Mouse (Mus musculus) liver, embryonic 11.5 days (tissue): ENCODE data around the gene Rtn2. TPM values are rescaled to one million over a fixed set of nuclear protein-coding genes. Genes with fewer than 3 reads are reported as not detected.

ENCODE experiments used
- ATAC-seq: fragments of 200-750 bp; cut with Nextera tagmentation; replicated peaks from 2 replicates; pipeline ENCODE4 v1.8.0; 2017; ENCODE audit warnings: moderate number of reproducible peaks, mild to moderate bottlenecking, moderate TSS enrichment, moderate library complexity; ENCODE audit not compliant: low FRiP score
- DNase-seq: peaks from one replicate; pipeline ENCODE4 v3.0.0-alpha.2; 2017; ENCODE audit warnings: low spot score
- H3K27ac ChIP-seq: fragments of 300-500 bp; sonication (generic); 2 replicates; pipeline ENCODE4 v1.5.1; 2014; ENCODE audit warnings: mild to moderate bottlenecking, low read depth, low read length, control low read depth
- H3K27me3 ChIP-seq: fragments of 300-500 bp; sonication (generic); replicated peaks from 2 replicates; pipeline ENCODE4 v1.6.1; 2014; ENCODE audit warnings: low read length, mixed read lengths; ENCODE audit not compliant: control insufficient read depth, insufficient read depth
- H3K36me3 ChIP-seq: fragments of 300-500 bp; sonication (generic); 2 replicates; pipeline ENCODE4 v1.6.1; 2014; ENCODE audit warnings: mild to moderate bottlenecking, low read length, moderate library complexity, mixed read lengths; ENCODE audit not compliant: control insufficient read depth, insufficient read depth
- H3K4me1 ChIP-seq: fragments of 300-500 bp; sonication (generic); replicated peaks from 2 replicates; pipeline ENCODE4 v1.6.1; 2014; ENCODE audit warnings: low read length, mixed read lengths; ENCODE audit not compliant: control insufficient read depth, insufficient read depth
- H3K4me2 ChIP-seq: fragments of 300-500 bp; sonication (generic); 2 replicates; pipeline ENCODE4 v1.6.1; 2014; ENCODE audit warnings: mild to moderate bottlenecking, control low read depth, moderate library complexity
- H3K4me3 ChIP-seq: fragments of 300-500 bp; sonication (generic); 2 replicates; pipeline ENCODE4 v1.5.1; 2014; ENCODE audit warnings: low read depth, low read length, control low read depth
- H3K9ac ChIP-seq: fragments of 300-500 bp; sonication (generic); 2 replicates; pipeline ENCODE4 v1.6.1; 2014; ENCODE audit warnings: low read depth, low read length, control low read depth
- H3K9me3 ChIP-seq: fragments of 300-500 bp; sonication (generic); 2 replicates; pipeline ENCODE4 v1.6.1; 2016; ENCODE audit warnings: low read length, inconsistent platforms, mixed read lengths; ENCODE audit not compliant: control insufficient read depth
- WGBS: fragments of 180-500 bp; shearing (Covaris S2); extraction: QIAGEN DNeasy Blood & Tissue Kit; methylation state at CpG from one replicate; pipeline ENCODE4 v1.1.7; 2014; 5-methylcytosine and 5-hydroxymethylcytosine counted together
- polyA plus RNA-seq: library from polyadenylated mRNA; unstranded; fragments of >200 nt; fragmentation: Nextera tagmentation; extraction: Ambion mirVana; gene quantifications from 2 replicates; pipeline ENCODE4 v1.2.1, GENCODE M21; 2014

Gene Rtn2
- polyA plus RNA-seq, 1 experiment from 2014 or later = 11.1 TPM

- no peaks in the 10 kb centered on the region for H3K9me3 ChIP-seq
- 0% methylated on average over 22 of the region's 22 CpGs for WGBS
- ATAC-seq (peak; percentile 63), DNase-seq (peak; percentile 71)
- H3K36me3 ChIP-seq = no peaks in the 10 kb centered on the region
- H3K4me2 ChIP-seq = peak overlapping the region; percentile 78
- H3K9ac ChIP-seq = peak overlapping the region; percentile 26
- peak overlapping the region; percentile 43 for H3K4me3 ChIP-seq
- H3K27me3 ChIP-seq = peaks cover 18% of the 10 kb centered on the region
- H3K4me1 ChIP-seq = peaks cover 23% of the 10 kb centered on the region
- H3K27ac ChIP-seq = peak overlapping the region; percentile 50; the same call in 1 of the 2 replicates
These were observed 44.7 kb downstream of the Rtn2 start for GRCm38 (mm10) chr7:19327128-19327527.

- ATAC-seq (no peak), DNase-seq (no peak)
- Histone ChIP-seq H3K36me3 (no peaks in the 10 kb centered on the region), H3K4me3 (0 out of 2 replicates have a peak overlapping the region, but pooled peaks have one; percentile 17), H3K9ac (no peak overlapping the region), H3K4me1 (peaks cover 29% of the 10 kb centered on the region), H3K4me2 (peak overlapping the region; percentile 78), H3K27me3 (peaks cover 12% of the 10 kb centered on the region), H3K27ac (no peak overlapping the region), H3K9me3 (no peaks in the 10 kb centered on the region)
- 69% methylated on average over 5 of the region's 5 CpGs for WGBS
These were observed 45.4 kb downstream of the Rtn2 start for GRCm38 (mm10) chr7:19327782-19328181.

- H3K36me3 ChIP-seq = no peaks in the 10 kb centered on the region
- no peak overlapping the region for H3K4me3 ChIP-seq
- no peaks in the 10 kb centered on the region for H3K9me3 ChIP-seq
- H3K9ac ChIP-seq = no peak overlapping the region
- no peak overlapping the region for H3K27ac ChIP-seq
- H3K4me2 ChIP-seq = no peak overlapping the region
- DNase-seq (no peak), ATAC-seq (no peak)
- peaks cover 30% of the 10 kb centered on the region for H3K4me1 ChIP-seq
- H3K27me3 ChIP-seq = peaks cover 6% of the 10 kb centered on the region
These were observed 46.0 kb downstream of the Rtn2 start for GRCm38 (mm10) chr7:19328425-19328824.

- H3K4me2 ChIP-seq = no peak overlapping the region
These were observed 49.5 kb downstream of the Rtn2 start for GRCm38 (mm10) chr7:19331910-19332309.

GRCm38 (mm10) chr7:19332709-19333352 is 50.4 kb downstream of the Rtn2 start:
- Histone ChIP-seq H3K27ac (peak overlapping the region; percentile 58; the same call in 1 of the 2 replicates), H3K9me3 (no peaks in the 10 kb centered on the region), H3K4me3 (peak overlapping the region; percentile 67), H3K4me2 (peak overlapping the region; percentile 91), H3K4me1 (peaks cover 11% of the 10 kb centered on the region), H3K9ac (peak overlapping the region; percentile 68), H3K36me3 (no peaks in the 10 kb centered on the region), H3K27me3 (no peaks in the 10 kb centered on the region; the same call in 1 of the 2 replicates)
- ATAC-seq (peak; percentile 75), DNase-seq (peak; percentile 73)
- WGBS = under 1% methylated on average over 50 of the region's 52 CpGs

More at GRCm38 (mm10) chr7:19331910-19332309, 49.5 kb downstream of the Rtn2 start:
- Histone ChIP-seq H3K9me3 (no peaks in the 10 kb centered on the region), H3K27ac (no peak overlapping the region), H3K4me1 (peaks cover 20% of the 10 kb centered on the region), H3K9ac (no peak overlapping the region), H3K4me3 (no peak overlapping the region), H3K27me3 (peaks cover 1% of the 10 kb centered on the region; the same call in 1 of the 2 replicates), H3K36me3 (no peaks in the 10 kb centered on the region)
- DNase-seq (no peak), ATAC-seq (no peak)
- WGBS = 60% methylated on average over 2 of the region's 2 CpGs

- ATAC-seq (no peak), DNase-seq (no peak)
- Histone ChIP-seq H3K9ac (no peak overlapping the region), H3K4me3 (no peak overlapping the region), H3K36me3 (no peaks in the 10 kb centered on the region), H3K27me3 (0 out of 2 replicates have a peak, but pooled peaks cover 3% of the 10 kb centered on the region), H3K4me1 (peaks cover 10% of the 10 kb centered on the region), H3K27ac (no peak overlapping the region), H3K4me2 (no peak overlapping the region), H3K9me3 (no peaks in the 10 kb centered on the region)
- WGBS = 42% methylated on average over 3 of the region's 3 CpGs
These were observed 53.2 kb downstream of the Rtn2 start for GRCm38 (mm10) chr7:19335583-19335982.

- no peak for DNase-seq
- H3K4me2 ChIP-seq = no peak overlapping the region
- peaks cover 15% of the 10 kb centered on the region for H3K4me1 ChIP-seq
- no peaks in the 10 kb centered on the region for H3K36me3 ChIP-seq
- no peak overlapping the region for H3K9ac ChIP-seq
- no peaks in the 10 kb centered on the region for H3K9me3 ChIP-seq
- 51% methylated on average over 10 of the region's 10 CpGs for WGBS
- peaks cover 17% of the 10 kb centered on the region for H3K27me3 ChIP-seq
- no peak overlapping the region for H3K4me3 ChIP-seq
- H3K27ac ChIP-seq = no peak overlapping the region
- no peak for ATAC-seq
These were observed 54.7 kb downstream of the Rtn2 start for GRCm38 (mm10) chr7:19337122-19337521.

- ATAC-seq (no peak), DNase-seq (no peak)
- no peak overlapping the region for H3K27ac ChIP-seq
These were observed 55.6 kb downstream of the Rtn2 start for GRCm38 (mm10) chr7:19338060-19338459.

GRCm38 (mm10) chr7:19338596-19338995 is 56.2 kb downstream of the Rtn2 start:
- H3K4me2 ChIP-seq = no peak overlapping the region
- no peak for DNase-seq
- 64% methylated on average over 7 of the region's 7 CpGs for WGBS
- H3K9me3 ChIP-seq = no peaks in the 10 kb centered on the region
- ATAC-seq = no peak
- no peak overlapping the region for H3K27ac ChIP-seq
- H3K4me3 ChIP-seq = no peak overlapping the region
- H3K4me1 ChIP-seq = peaks cover 13% of the 10 kb centered on the region
- no peak overlapping the region for H3K9ac ChIP-seq
- H3K36me3 ChIP-seq = no peaks in the 10 kb centered on the region
- H3K27me3 ChIP-seq = peaks cover 22% of the 10 kb centered on the region

More at GRCm38 (mm10) chr7:19338060-19338459, 55.6 kb downstream of the Rtn2 start:
- Histone ChIP-seq H3K36me3 (no peaks in the 10 kb centered on the region), H3K9ac (no peak overlapping the region), H3K4me3 (no peak overlapping the region), H3K4me2 (no peak overlapping the region), H3K9me3 (no peaks in the 10 kb centered on the region), H3K4me1 (peaks cover 15% of the 10 kb centered on the region), H3K27me3 (peaks cover 22% of the 10 kb centered on the region)
- WGBS = 50% methylated on average over 2 of the region's 2 CpGs
